Mouse (Mus musculus) heart, postnatal 0 days (tissue): ENCODE results near the gene Farp1.

Experiments
- CTCF ChIP-seq: IDR thresholded peaks from 2 replicates; pipeline ENCODE4 v1.5.1; 2016; ENCODE audit warnings: antibody characterized with exemption, control low read depth, low read depth
- EP300 ChIP-seq: IDR thresholded peaks from 2 replicates; pipeline ENCODE4 v1.6.1; 2016; ENCODE audit warnings: antibody characterized with exemption, low read depth

DNA sequence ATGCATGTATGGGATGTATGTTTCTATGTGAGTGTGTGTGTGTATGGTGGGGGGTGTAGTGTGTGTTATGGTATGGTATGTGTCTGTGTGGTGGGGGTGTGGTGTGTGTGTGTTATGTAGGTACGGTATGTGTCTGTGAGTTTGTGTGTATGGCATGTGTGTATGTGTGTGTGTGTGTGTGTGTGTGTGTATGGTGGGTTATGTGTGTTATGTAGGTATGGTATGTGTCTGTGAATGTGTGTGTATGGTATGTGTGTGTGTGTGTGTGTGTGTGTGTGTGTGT, 185.0 kb downstream of the Farp1 start:
- no peak for TF ChIP-seq CTCF
- no peak for TF ChIP-seq EP300
